Mouse (Mus musculus): ENCODE data around the gene Rnls. TPM values are rescaled to one million over a fixed set of nuclear protein-coding genes. Genes with fewer than 3 reads are reported as not detected.

Rnls gene
- polyA plus RNA-seq, 1 experiment: 0.34 TPM

GRCm38 (mm10) chr19:33232902-33233301 is 159.2 kb downstream of the Rnls start:
- no peak overlapping the region for H3K4me3 ChIP-seq (ENCODE audit: extremely low read depth, insufficient read depth, insufficient read length)
- H3K4me1 ChIP-seq (ENCODE audit: control insufficient read depth, insufficient read depth, insufficient read length): no peaks in the 10 kb centered on the region
- DNase-seq (ENCODE audit: low read depth in 1 of 2, low spot score in 2 of 2): no peak
- H3K27me3 ChIP-seq (ENCODE audit: control insufficient read depth, insufficient read depth, low read length): no peaks in the 10 kb centered on the region
- WGBS: 88% methylated on average over 3 of the region's 3 CpGs
- no peak overlapping the region for H3K27ac ChIP-seq (ENCODE audit: insufficient read depth, low read length)
- TF ChIP-seq CTCF (IDR thresholded peaks at IDR 0.05; ENCODE audit: extremely low read depth, insufficient read depth, insufficient read length, insufficient replicate concordance) (no peak), POLR2A (IDR thresholded peaks at IDR 0.05; ENCODE audit: low read depth, low read length) (no peak)
- no peaks in the 10 kb centered on the region for H3K36me3 ChIP-seq (ENCODE audit: control insufficient read depth, insufficient read depth, low read length)

- no peak for TF ChIP-seq POLR2A (IDR thresholded peaks at IDR 0.05; ENCODE audit: low read depth, low read length)
- no peak for TF ChIP-seq CTCF (IDR thresholded peaks at IDR 0.05; ENCODE audit: extremely low read depth, insufficient read depth, insufficient read length, insufficient replicate concordance)
- Histone ChIP-seq H3K27me3 (ENCODE audit: control insufficient read depth, insufficient read depth, low read length) (no peaks in the 10 kb centered on the region), H3K4me1 (ENCODE audit: control insufficient read depth, insufficient read depth, insufficient read length) (no peaks in the 10 kb centered on the region), H3K36me3 (ENCODE audit: control insufficient read depth, insufficient read depth, low read length) (no peaks in the 10 kb centered on the region), H3K4me3 (ENCODE audit: extremely low read depth, insufficient read depth, insufficient read length) (no peak overlapping the region), H3K27ac (ENCODE audit: insufficient read depth, low read length) (no peak overlapping the region)
- no peak for DNase-seq (ENCODE audit: low read depth in 1 of 2, low spot score in 2 of 2)
- WGBS: 28% methylated on average over 6 of the region's 6 CpGs
These were observed 160.8 kb downstream of the Rnls start for GRCm38 (mm10) chr19:33231303-33231702.

DNA sequence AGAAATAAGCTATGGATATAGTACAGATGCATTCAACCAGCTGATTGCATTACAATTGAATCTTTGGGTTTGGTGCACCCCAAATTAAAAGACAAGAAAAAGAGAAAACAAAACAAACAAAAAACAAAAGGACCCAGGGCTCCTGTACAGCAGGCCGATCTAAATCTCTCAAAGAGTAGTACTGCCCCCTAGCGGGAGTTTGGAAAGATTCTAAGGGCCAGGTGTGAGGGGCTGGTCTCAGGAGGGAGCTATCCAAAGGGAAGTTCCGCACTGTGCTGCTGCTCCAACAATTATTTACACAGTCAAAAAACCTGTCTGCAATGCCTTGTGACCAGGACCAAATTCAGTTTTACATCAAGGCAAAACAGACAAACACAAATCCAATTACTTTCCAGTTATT is 165.1 kb downstream of the Rnls start:
- TF ChIP-seq POLR2A (IDR thresholded peaks at IDR 0.05; ENCODE audit: low read depth, low read length) (no peak), CTCF (IDR thresholded peaks at IDR 0.05; ENCODE audit: extremely low read depth, insufficient read depth, insufficient read length, insufficient replicate concordance) (peak; percentile 62; the same call in 1 of the 2 replicates)
- 4% methylated on average over 3 of the region's 3 CpGs for WGBS
- DNase-seq (ENCODE audit: low read depth in 1 of 2, low spot score in 2 of 2): peak; percentile 65 to 70

DNA sequence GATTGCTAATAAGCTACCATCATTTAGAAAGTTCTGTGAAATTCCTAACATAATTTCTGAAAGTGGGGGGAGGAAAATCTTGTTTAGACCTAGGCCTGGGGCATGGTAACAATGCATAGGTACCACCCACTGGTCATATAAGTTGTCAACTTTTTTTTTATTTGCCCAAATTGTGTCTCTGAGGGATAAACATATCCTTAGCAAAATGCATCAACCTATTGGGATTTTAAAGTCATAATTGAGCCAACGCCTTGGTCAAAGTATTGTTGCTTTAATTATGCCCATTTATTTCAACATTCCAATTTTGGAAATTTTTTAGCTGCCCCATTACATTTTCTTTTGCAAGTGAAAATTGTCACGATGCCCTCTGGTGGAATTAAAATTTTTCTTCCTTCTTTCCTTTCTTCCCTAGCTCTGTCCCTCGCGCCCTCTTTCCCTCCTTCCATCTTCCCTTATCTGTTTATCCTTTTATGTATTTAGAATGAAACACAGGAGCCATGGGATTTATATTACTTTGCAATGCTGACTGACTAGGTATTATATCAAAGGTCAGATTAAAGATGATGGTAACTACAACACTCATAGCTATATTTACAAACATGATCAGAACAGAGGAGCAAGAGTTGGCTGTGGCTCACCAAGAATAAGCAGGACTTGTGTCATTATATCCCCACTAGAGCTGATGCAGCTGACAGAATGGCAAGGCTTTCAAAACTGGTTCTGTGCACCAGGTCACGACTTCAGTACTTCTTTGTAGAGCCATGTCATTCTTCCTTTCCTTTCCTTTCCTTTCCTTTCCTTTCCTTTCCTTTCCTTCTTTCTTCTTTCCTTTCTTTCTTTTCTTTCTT is 166.0 kb downstream of the Rnls start:
- Histone ChIP-seq H3K4me3 (ENCODE audit: extremely low read depth, insufficient read depth, insufficient read length) (no peak overlapping the region), H3K36me3 (ENCODE audit: control insufficient read depth, insufficient read depth, low read length) (no peaks in the 10 kb centered on the region), H3K27me3 (ENCODE audit: control insufficient read depth, insufficient read depth, low read length) (no peaks in the 10 kb centered on the region), H3K4me1 (ENCODE audit: control insufficient read depth, insufficient read depth, insufficient read length) (peaks cover 29% of the 10 kb centered on the region; the same call in 1 of the 2 replicates), H3K27ac (ENCODE audit: insufficient read depth, low read length) (no peak overlapping the region)
- WGBS: 68% methylated on average over 5 of the region's 5 CpGs
- TF ChIP-seq POLR2A (IDR thresholded peaks at IDR 0.05; ENCODE audit: low read depth, low read length): no peak
- no peak for TF ChIP-seq CTCF (IDR thresholded peaks at IDR 0.05; ENCODE audit: extremely low read depth, insufficient read depth, insufficient read length, insufficient replicate concordance)
- DNase-seq (ENCODE audit: low read depth in 1 of 2, low spot score in 2 of 2): no peak

More for the DNA sequence above, 165.1 kb downstream of the Rnls start:
- peaks cover 25% of the 10 kb centered on the region; the same call in 1 of the 2 replicates for H3K4me1 ChIP-seq (ENCODE audit: control insufficient read depth, insufficient read depth, insufficient read length)
- no peaks in the 10 kb centered on the region for H3K36me3 ChIP-seq (ENCODE audit: control insufficient read depth, insufficient read depth, low read length)
- no peak overlapping the region for H3K27ac ChIP-seq (ENCODE audit: insufficient read depth, low read length)
- no peaks in the 10 kb centered on the region for H3K27me3 ChIP-seq (ENCODE audit: control insufficient read depth, insufficient read depth, low read length)
- no peak overlapping the region for H3K4me3 ChIP-seq (ENCODE audit: extremely low read depth, insufficient read depth, insufficient read length)

GRCm38 (mm10) chr19:33225002-33225376 is 167.1 kb downstream of the Rnls start:
- TF ChIP-seq POLR2A (IDR thresholded peaks at IDR 0.05; ENCODE audit: low read depth, low read length) (no peak), CTCF (IDR thresholded peaks at IDR 0.05; ENCODE audit: extremely low read depth, insufficient read depth, insufficient read length, insufficient replicate concordance) (no peak)
- Histone ChIP-seq H3K27me3 (ENCODE audit: control insufficient read depth, insufficient read depth, low read length) (no peaks in the 10 kb centered on the region), H3K4me3 (ENCODE audit: extremely low read depth, insufficient read depth, insufficient read length) (no peak overlapping the region), H3K4me1 (ENCODE audit: control insufficient read depth, insufficient read depth, insufficient read length) (peaks cover 29% of the 10 kb centered on the region; the same call in 1 of the 2 replicates), H3K36me3 (ENCODE audit: control insufficient read depth, insufficient read depth, low read length) (no peaks in the 10 kb centered on the region), H3K27ac (ENCODE audit: insufficient read depth, low read length) (peak overlapping the region; percentile 52; the same call in 1 of the 2 replicates)
- 39% methylated on average over 9 of the region's 9 CpGs for WGBS
- DNase-seq (ENCODE audit: low read depth in 1 of 2, low spot score in 2 of 2): no peak

GRCm38 (mm10) chr19:33224181-33225001 is 167.7 kb downstream of the Rnls start:
- no peaks in the 10 kb centered on the region for H3K36me3 ChIP-seq (ENCODE audit: control insufficient read depth, insufficient read depth, low read length)
- H3K27me3 ChIP-seq (ENCODE audit: control insufficient read depth, insufficient read depth, low read length): no peaks in the 10 kb centered on the region
- H3K27ac ChIP-seq (ENCODE audit: insufficient read depth, low read length): no peak overlapping the region
- 49% methylated on average over 8 of the region's 8 CpGs for WGBS
- peak in 1 of 2 experiments; percentile 8 for DNase-seq (ENCODE audit: low read depth in 1 of 2, low spot score in 2 of 2)
- TF ChIP-seq CTCF (IDR thresholded peaks at IDR 0.05; ENCODE audit: extremely low read depth, insufficient read depth, insufficient read length, insufficient replicate concordance) (no peak), POLR2A (IDR thresholded peaks at IDR 0.05; ENCODE audit: low read depth, low read length) (no peak)
- peaks cover 29% of the 10 kb centered on the region; the same call in 1 of the 2 replicates for H3K4me1 ChIP-seq (ENCODE audit: control insufficient read depth, insufficient read depth, insufficient read length)
- no peak overlapping the region for H3K4me3 ChIP-seq (ENCODE audit: extremely low read depth, insufficient read depth, insufficient read length)

Measured in spleen, adult 2 months (tissue).